Mouse (Mus musculus): ENCODE measurements around the gene Xkr8.
"Not testable (repeated sequence)": the region's sequence is repeated elsewhere in the genome, so short reads cannot be mapped to it uniquely, and the experiment has no call there.

Xkr8 gene

DNA sequence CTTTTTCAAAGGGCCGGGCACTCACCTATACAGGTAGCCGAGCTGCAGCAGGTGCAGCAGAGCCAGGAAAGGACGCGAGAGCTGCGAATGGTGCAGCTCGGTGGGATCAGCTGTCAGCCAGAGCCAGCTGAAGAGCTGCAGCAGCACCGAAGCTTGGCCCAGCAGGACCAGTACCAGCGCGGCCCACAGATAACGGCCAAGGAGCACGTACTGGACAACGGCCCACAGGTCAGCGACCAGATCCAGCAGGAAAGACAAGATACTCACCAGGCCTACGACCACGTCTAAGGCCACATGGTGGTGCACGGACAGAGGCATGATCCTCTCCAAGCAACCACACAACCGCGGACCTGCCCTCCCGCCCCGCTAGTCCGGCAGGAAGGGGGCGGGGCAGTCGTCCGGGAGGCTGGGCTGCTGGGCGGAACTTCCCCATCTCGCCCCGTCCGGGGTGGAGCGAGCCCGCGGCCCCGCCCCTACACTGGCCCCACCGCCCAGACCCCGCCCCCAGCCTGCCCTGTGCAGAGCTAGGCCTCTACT, at the start of gene Xkr8:
TSS of gene Xkr8 (minus strand) at position 399 of the 537 bp plus-strand sequence.
- in situ Hi-C loops (cut with MboI): no loop called here

DNA sequence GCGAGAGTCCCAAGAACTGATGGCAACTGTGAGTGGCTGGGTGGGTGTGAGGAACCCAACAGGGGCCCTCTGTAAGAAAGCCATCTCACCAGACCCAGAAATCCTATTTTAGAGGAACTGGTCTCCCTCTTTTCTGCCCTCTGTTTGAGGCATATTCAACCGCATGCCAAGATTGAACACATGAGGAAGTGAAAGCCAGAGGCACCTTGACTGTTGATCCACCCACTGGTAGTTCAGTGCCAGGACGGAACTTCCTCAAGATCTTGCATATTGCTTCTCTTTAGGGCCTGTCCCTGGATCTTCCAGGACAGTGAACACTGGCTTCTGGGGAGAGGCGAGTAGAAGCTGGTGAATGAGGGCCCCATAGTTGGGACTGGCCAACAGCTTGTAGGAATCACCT, 47.9 kb upstream of the Xkr8 start:
- in situ Hi-C loops (cut with MboI): no loop called here

DNA sequence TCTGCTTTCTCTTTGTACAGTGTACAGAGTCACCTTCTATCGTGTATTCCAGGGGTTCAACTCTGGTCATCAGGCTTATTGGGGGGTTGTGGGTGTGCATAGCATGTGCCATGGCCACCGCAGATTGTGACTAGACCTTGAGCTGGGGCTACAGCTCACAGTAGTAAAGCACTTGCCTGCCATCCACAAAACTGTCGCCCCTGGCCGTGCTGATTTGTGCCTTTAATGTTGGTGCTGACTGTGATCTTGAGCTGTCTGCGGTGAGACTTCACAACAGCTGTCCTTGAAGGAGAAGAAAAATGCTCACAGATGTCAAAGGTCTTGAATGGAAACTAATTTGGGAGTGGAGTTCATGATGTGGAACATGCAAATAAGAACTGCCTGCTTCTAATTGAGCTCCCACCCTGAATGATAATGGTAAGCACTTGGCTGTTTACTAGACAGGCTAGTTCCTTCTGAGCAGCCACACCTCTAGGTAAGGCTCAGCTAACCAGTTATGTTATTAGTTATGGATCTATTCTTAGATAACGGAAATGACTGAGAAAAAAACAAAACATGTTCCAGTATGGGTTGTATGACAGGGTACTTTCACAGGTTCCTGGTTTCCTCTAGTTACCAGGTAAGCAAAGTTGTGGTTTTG, 46.3 kb upstream of the Xkr8 start:
- in situ Hi-C loops (cut with MboI): loop anchor here (5.0 kb wide), 1 partner anchor 39 kb away; no protein-coding TSS in a partner anchor

DNA sequence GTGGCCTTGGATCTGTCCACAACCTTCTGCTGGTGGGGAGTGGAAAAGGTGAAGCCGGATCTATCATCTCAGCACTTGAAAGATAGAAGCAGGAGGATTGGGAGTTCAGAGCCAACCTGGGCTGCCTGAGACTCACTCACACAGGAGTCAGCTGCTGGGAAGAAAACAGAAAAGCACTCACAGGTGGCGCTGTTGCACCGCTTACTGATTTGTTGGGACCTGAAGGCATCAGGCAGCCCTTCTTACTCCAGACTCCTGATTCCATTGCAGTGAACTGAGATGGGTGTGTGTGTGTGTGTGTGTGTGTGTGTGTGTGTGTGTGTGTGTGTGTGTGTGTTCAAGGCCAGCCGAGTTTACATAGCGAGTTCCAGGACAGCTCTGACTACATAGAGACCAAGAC, 44.4 kb upstream of the Xkr8 start:
- in situ Hi-C loops (cut with MboI): loop anchor here (5.0 kb wide), 1 partner anchor 41 kb away; no protein-coding TSS in a partner anchor

DNA sequence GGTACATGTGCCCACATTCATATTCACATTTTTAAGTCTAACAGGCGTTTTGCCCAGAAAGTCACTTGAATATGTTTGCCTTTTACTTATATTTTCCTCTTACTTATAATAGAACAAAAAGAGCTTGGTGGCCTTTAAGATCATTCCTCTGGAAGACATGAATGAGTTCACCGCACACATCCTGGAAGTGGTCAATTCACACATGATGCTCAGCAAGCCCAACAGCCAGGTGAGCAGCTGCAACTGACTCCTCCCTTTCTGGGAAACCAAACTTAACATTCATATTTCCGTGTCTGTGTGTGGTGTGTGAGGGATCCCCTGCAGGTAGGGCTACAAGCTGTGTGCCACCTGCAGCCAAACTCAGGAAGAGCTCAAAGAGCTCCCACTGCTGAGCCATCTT, 42.6 kb upstream of the Xkr8 start:
- in situ Hi-C loops (cut with MboI): loop anchor here (5.0 kb wide), 1 partner anchor 42 kb away; no protein-coding TSS in a partner anchor

DNA sequence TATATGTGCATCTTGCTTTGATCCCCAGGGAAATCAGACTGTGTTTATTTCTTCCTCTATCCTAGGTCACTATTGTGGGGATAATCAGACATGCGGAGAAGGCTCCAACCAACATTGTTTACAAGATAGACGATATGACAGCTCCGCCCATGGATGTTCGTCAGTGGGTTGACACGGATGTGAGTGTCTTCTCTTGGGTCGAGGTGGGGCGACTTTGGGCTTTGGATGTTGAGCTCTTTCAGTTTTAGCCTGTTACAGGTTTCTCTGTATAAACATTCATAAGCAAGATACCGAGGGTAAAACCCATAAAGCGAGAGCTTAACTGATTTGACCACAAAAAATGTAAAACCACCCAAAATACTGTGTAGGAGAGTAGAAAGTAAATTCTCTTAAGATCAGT, 39.4 kb upstream of the Xkr8 start:
- in situ Hi-C loops (cut with MboI): no loop called here

DNA sequence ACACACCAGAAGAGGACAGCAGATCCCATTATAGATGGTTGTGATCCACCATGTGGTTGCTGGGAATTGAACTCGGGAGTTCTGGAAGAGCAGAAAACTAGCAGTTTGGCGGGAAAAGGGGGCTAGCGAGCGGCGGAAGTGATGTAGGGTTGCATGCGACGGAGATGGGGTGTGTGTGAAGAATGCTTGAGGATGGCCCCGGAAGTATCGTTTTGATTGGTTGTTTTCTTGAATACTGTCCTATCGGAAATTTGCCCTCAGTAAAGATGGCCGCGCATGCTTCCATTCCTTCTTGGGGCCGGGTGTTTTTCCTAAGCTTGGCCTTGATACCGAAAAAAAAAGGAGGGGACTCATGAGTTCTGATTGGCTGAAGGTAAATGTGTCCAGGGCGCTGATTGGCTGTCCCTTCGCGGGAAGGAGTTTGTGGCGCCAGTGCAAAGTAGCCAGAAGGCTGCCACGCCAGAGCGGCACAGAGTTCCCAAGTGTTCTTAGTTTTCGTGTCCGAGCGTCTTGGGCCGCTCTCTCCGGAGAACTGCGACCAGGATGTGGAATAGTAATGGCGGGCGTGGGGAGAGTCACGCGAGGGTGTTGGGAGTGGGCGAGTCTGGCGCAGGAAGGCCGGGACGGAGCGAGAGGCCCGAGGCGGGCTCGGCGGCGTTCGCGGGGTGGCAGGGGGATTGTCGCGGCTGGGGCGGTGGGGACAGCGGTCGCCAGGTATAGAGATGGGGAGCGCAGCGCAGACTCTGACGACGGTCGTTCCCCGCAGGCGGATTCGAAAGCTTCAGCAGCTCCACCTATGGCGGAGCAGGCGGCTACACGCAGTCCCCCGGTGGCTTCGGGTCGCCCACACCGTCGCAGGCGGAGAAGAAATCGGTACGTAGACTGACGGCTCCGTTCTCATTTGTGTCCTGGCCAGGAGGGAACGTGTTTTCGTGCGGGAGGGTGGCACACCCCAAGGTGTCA, 35.8 kb upstream of the Xkr8 start, which contains the start of gene Rpa2:
TSS of gene Rpa2 (plus strand) at position 419 of the 963 bp plus-strand sequence.
- in situ Hi-C loops (cut with MboI): no loop called here

DNA sequence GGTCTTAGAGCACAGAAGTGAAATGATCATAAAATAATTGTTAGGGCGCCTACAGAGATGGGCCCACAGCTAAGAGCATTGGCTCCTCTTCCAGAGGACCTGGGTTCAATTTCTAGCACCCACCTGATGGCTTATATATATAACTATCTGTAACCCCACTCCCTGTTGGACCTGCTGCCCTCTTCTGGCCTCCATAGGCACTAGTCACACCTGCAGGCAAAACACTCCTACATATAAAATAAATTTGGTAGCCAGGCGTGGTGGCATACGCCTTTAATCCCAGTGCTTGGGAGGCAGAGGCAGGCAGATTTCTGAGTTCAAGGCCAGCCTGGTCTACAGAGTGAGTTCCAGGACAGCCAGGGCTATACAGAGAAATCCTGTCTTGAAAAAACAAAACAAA, 30.8 kb upstream of the Xkr8 start:
- in situ Hi-C loops (cut with MboI): not testable (repeated sequence)

DNA sequence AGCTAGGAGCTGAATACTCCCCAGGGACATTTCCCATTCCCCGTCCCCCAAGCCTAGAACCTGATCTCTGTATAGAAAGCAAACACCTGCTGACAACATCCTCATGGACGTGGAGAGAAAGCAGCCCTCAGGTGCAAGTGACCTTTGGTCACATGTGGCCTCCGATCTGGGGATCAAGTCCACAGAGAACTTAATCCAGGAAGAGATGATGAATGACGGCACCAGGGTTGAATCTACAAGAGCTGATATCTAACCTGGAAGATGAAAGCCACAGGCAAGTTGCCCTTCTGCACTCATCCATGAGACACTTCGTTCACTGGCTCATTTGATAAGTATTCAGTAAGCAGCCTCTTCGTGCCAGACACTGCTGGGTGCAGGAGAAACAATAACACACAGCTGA, 30.3 kb upstream of the Xkr8 start:
- in situ Hi-C loops (cut with MboI): no loop called here

DNA sequence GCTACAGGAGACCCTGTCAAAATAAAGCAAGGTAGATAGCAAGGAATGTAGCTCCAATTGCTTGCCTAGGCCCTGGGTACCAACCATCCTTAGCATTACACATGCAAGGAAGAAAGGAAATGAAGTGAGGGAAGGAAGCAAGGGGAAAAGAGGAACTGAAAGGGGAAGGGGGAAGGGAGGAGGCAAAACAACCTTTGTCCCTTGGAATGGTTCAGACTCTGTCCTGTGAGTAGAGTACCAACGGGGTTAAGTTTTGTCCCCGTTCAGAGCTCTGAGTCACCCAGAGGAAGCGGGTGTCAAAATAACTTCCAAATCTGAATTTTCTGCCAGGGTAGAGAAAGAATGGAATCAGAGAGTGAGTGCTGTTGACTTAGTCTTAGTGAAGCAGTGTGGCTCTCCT, 27.9 kb upstream of the Xkr8 start:
- in situ Hi-C loops (cut with MboI): no loop called here

DNA sequence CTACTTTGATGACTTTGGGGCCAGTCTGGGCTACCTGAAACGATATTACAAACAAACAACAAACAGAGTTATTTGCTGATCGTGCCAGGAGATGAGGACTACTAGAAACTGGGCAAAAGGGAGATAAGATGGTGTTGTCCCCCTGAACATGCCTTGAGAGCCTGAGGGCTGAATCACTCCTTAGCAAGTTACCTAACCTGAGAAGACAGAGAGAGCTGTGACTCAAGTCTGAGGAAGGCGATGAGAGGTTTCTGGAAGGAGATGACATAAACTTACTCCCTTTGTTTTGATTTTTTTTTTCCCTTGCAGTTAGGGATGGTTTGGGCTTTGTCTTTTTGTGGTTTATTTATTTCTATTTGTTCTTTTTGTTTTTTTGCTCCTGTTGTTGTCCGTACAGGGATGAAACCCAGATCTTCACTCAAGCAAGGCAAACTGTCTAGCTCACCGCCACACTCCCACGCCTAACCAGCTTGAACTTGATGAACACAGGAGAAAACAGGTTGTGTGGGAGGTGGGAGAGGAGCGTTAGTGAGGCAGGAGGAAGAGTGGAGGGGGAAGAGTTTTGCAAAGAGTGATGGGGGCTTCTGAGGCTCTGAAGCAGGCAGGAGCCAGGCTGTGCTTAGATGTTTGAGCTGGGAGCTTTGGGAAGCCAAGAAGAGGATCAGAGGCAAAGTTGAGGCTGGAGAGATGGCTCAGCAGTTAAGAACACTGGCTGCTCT, 25.4 kb upstream of the Xkr8 start:
- in situ Hi-C loops (cut with MboI): no loop called here

DNA sequence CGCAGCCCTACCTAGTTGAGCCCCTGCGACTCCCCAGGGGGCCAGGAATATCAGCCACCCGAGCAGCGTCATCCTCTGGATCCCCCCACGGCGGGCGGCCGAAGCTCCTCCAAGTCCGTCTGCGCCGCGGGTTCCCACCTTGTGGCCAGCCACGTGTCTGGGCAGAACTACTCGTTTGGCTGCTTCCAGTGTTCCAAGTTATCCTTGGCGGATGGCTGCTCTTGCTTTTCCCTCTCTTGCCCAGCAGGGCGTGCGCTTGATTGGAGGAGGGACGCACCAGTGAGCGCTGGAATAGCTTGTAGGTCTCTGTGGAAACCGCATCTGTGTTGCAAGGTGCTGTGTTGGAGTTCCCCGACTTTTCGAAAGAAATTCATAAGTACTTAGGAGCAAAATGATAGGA, 24.6 kb upstream of the Xkr8 start, which contains the start of gene Smpdl3b:
TSS of gene Smpdl3b (minus strand) at position 279 of the 400 bp plus-strand sequence.
- in situ Hi-C loops (cut with MboI): no loop called here

DNA sequence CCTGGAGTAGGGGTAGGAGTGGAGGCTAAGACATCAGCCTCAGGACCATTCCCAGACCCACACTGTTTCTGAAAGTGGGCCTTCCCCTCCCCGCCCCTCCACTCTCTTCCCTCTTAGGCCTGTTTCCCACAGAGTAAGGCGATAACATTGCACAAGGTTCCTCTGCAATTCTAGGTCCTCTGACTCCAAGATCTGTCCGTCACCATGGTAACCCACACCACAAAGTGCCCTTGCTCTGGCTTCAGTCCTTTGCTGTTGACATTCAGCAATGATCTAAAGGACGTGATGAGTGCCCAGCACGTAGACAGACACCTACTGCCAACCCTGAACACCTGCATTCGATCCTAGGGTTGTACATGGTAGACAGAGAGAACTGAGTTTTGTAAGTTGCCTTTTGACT, 20.6 kb upstream of the Xkr8 start:
- in situ Hi-C loops (cut with MboI): no loop called here

DNA sequence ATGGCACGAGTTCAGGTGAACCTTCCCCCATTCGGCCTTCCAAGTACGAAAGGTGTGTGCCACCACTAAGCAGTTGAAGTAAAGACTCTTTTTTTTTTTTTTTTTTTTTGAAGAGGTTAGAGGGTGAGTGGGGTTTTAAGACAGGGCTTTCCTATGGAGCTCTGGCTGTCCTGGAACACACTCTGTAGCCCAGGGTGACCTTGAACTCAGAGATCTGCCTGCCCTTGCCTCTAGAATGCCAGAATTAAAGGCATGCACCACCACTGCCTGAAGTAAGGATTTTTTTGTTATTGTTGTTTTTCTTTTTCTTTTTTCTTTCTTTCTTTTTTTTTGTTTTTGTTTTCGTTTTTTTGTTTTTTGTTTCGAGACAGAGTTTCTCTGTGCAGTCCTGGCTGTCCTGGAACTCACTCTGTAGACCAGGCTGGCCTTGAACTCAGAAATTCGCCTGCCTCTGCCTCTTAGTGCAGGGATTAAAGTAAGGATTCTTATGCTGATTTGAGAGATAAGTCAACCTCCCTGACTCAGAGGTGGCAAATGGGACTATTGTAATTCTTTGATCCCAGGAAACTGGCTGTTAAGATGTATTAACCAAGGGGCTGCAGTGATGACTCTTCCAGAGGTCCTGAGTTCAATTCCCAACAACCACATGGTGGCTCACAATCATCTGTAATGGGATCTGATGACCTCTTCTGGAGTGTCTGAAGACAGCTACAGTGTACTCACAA, 17.1 kb upstream of the Xkr8 start:
- in situ Hi-C loops (cut with MboI): no loop called here

DNA sequence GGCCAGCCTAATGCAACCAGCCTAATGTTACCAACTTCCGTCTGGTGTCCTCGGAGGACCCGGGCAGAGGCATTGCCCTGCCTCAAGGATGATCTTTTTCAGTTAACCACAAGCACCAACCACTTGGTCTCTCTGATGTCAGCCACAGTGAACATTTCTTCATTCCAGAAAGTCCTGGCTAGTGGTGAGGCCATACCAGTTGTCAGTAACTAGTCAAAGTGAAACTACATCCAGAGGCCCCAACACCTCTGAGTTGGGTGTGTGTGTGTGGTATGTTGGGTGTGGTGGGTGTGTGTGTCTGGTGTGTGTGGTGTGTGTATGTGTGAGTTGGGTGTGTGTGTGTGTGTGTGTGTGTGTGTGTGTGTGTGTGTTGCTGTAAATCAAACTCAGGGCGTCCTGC, 16.4 kb upstream of the Xkr8 start:
- in situ Hi-C loops (cut with MboI): no loop called here

DNA sequence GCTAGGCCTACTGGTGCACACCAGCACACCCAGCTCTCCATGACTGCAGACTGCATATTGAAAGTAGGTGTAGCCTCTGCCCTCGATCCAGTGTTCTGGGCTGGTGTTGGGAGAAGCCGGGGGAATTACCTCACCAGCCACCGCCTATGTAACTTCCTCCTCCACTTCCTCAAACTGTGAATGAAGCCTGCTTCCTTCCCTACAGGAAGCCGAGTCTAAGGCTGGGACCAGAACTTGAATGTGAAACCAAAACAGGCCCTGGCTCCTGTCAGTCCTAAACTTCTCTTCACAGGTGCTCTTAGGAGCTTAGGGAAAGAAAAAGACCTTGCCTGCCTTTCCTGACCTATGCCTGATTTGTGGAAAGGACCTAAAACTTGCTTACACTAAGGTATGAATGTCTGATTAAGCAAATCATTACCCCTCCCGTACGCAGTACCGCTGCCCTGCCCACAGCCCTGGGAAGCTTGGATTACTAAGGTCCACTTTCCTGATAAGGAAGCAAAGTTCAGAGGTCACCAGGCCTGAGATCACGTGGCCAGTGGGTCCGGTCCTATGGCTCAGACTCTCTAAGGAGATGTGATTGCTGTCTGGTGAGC, 15.4 kb upstream of the Xkr8 start:
- in situ Hi-C loops (cut with MboI): no loop called here

DNA sequence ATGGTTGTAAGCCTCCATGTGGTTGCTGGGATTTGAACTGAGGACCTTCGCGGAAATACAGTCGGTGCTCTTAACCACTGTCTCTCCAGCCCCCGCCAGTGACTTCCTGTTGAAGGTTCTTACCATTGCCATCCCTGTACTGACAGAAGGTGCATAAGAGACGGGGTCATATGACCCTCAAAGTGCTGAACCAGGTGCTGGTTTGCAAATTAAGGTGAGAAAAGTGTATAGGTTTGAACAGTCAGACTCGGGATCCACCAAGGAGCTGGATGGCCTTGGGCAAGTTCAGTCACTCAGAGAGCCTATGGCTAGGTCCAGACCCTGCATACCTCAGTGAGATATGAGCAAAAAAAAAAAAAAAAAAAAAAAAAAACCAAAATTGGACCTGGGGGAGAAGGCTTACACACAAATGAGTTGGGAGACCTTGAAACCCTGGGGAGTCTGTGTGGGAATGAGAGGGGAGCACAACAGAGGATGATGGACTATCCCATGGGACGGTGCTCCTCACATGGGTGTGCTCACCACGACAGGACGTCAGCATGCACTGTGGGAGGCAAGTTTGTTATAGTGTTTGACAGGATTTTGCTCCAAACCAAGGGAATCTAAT, 14.7 kb upstream of the Xkr8 start:
- in situ Hi-C loops (cut with MboI): no loop called here

DNA sequence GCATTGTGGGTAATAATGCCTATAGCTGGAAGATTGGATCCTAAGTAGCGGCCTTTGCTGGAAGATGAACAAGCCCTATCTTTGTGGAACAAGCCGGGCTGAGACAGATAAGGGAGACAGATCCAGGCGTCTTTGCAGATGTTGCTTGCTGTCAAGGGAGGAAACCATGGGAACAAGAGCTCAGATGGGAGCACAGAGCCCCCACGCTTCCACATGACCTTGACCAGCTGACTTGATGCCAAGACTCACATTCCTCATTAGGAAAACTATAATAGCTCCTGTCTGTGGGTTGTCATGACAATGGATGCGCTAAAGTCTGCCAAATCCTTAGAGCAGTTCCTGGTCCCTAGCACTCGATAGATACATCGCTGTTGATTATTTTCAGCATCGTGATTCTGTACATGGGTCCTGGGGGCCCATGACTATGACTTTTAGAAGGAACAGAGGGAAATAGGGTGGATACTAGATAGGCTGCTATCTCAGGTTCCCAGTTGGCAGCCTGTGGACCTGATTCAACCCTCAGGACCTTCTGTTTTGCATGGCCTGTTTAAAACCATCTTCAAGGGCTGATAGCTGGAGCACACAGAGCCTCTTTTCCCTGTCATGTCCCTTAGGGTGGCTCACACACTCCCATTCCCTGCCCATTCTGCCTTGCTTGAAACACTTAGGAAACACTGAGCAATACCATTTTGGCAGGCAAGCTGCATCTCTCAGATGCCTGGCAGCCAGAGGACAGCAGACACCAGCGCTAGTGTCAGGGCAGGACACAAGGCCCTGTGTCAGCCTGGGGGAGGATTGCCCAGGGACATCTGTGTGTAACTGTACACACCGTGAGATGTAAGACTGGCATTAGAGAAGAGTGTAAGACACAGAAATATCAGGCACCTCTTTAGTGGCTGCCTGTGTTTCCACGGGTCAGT, 11.9 kb upstream of the Xkr8 start:
- in situ Hi-C loops (cut with MboI): no loop called here

DNA sequence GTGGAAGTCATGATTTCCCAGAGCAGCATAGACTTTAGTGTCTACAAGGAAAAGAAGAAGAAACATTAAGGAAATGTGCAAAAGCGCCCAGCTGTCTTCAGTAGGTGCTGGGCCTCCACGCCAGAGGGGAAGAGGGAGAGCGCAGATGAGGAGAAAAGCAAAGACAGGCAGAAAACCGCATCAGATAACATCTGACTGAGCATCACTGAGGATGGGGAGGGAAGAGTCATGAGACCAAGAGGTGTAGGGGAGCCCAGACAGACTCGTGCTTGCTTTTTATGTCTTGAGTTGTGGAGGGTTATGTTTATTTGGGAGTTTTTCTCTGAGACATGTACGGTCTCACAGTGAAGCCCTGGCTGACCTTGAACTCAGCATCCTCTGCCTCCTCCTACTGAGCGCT, 9.1 kb upstream of the Xkr8 start:
- in situ Hi-C loops (cut with MboI): no loop called here

All from mature B cell (primary cell).